Mouse (Mus musculus) embryonic facial prominence, embryonic 13.5 days (tissue): ENCODE data around the gene Rgs6. TPM values are rescaled to one million over a fixed set of nuclear protein-coding genes. Genes with fewer than 3 reads are reported as not detected.

Experiments used
- ATAC-seq: fragments of 200-750 bp; cut with Nextera tagmentation; 2 replicates; pipeline ENCODE4 v1.8.0; 2017; ENCODE audit warnings: low read depth; ENCODE audit not compliant: insufficient number of reproducible peaks, insufficient read depth, low FRiP score, low TSS enrichment
- H3K27ac ChIP-seq: fragments of 300-500 bp; sonication (generic); 2 replicates; pipeline ENCODE4 v1.5.1; 2015; ENCODE audit warnings: moderate library complexity, mild to moderate bottlenecking, inconsistent platforms
- H3K27me3 ChIP-seq: fragments of 300-500 bp; sonication (generic); 2 replicates; pipeline ENCODE4 v1.6.1; 2015; ENCODE audit warnings: mild to moderate bottlenecking, inconsistent platforms
- H3K36me3 ChIP-seq: fragments of 300-500 bp; sonication (generic); 2 replicates; pipeline ENCODE4 v1.6.1; 2015; ENCODE audit warnings: mild to moderate bottlenecking, inconsistent platforms
- H3K4me1 ChIP-seq: fragments of 300-500 bp; sonication (generic); 2 replicates; pipeline ENCODE4 v1.6.1; 2015; ENCODE audit warnings: inconsistent platforms
- H3K4me2 ChIP-seq: fragments of 300-500 bp; sonication (generic); 2 replicates; pipeline ENCODE4 v1.6.1; 2015; ENCODE audit warnings: moderate library complexity, mild to moderate bottlenecking, inconsistent platforms
- H3K4me3 ChIP-seq: fragments of 300-500 bp; sonication (generic); 2 replicates; pipeline ENCODE4 v1.5.1; 2015; ENCODE audit warnings: mild to moderate bottlenecking, inconsistent platforms
- H3K9ac ChIP-seq: fragments of 300-500 bp; sonication (generic); 2 replicates; pipeline ENCODE4 v1.6.1; 2015; ENCODE audit warnings: mild to moderate bottlenecking, inconsistent platforms
- H3K9me3 ChIP-seq: fragments of 300-500 bp; sonication (generic); 2 replicates; pipeline ENCODE4 v1.6.1; 2016; ENCODE audit warnings: inconsistent platforms
- WGBS: fragments of 180-500 bp; shearing (Covaris S2); methylation state at CpG from one replicate; pipeline ENCODE4 v1.1.7; 2015; ENCODE audit warnings: mixed read lengths; 5-methylcytosine and 5-hydroxymethylcytosine counted together
- polyA plus RNA-seq: library from polyadenylated mRNA; unstranded; fragments of >200 nt; fragmentation: Nextera tagmentation; extraction: Ambion mirVana; gene quantifications from 2 replicates; pipeline ENCODE4 v1.2.1, GENCODE M21; 2015

Rgs6 gene
- polyA plus RNA-seq, 1 experiment from 2014 or later: 11.9 TPM

- H3K36me3 ChIP-seq: no peaks in the 10 kb centered on the region
- no peaks in the 10 kb centered on the region for H3K9me3 ChIP-seq
- WGBS: 74% methylated on average over 8 of the region's 8 CpGs
- no peak overlapping the region for H3K4me3 ChIP-seq
- H3K4me2 ChIP-seq: no peak overlapping the region
- no peaks in the 10 kb centered on the region for H3K27me3 ChIP-seq
- ATAC-seq: no peak
- no peak overlapping the region for H3K27ac ChIP-seq
- no peak overlapping the region for H3K9ac ChIP-seq
- H3K4me1 ChIP-seq: peaks cover 11% of the 10 kb centered on the region
Observed at GRCm38 (mm10) chr12:82985300-82985699, 397.2 kb downstream of the Rgs6 start.

- H3K9ac ChIP-seq: no peak overlapping the region
- H3K9me3 ChIP-seq: no peaks in the 10 kb centered on the region
- no peak overlapping the region for H3K4me3 ChIP-seq
- no peaks in the 10 kb centered on the region for H3K27me3 ChIP-seq
- H3K27ac ChIP-seq: no peak overlapping the region
- peaks cover 11% of the 10 kb centered on the region for H3K4me1 ChIP-seq
- 94% methylated on average over 1 of the region's 1 CpGs for WGBS
- H3K4me2 ChIP-seq: no peak overlapping the region
- ATAC-seq: no peak
- H3K36me3 ChIP-seq: no peaks in the 10 kb centered on the region
Observed at GRCm38 (mm10) chr12:82987661-82988060, 399.6 kb downstream of the Rgs6 start.

GRCm38 (mm10) chr12:82993905-82994304 lies 405.8 kb downstream of the Rgs6 start:
- Histone ChIP-seq H3K4me3 (no peak overlapping the region), H3K4me2 (no peak overlapping the region), H3K9me3 (no peaks in the 10 kb centered on the region), H3K27me3 (no peaks in the 10 kb centered on the region), H3K9ac (no peak overlapping the region), H3K27ac (no peak overlapping the region), H3K4me1 (peaks cover 4% of the 10 kb centered on the region; the same call in 1 of the 2 replicates), H3K36me3 (no peaks in the 10 kb centered on the region)
- ATAC-seq: no peak
- 52% methylated on average over 4 of the region's 4 CpGs for WGBS

- Histone ChIP-seq H3K27me3 (no peaks in the 10 kb centered on the region), H3K4me3 (no peak overlapping the region), H3K27ac (no peak overlapping the region), H3K9me3 (no peaks in the 10 kb centered on the region), H3K4me2 (no peak overlapping the region), H3K4me1 (no peaks in the 10 kb centered on the region), H3K36me3 (no peaks in the 10 kb centered on the region), H3K9ac (no peak overlapping the region)
- 45% methylated on average over 4 of the region's 4 CpGs for WGBS
- no peak for ATAC-seq
Observed at GRCm38 (mm10) chr12:82996775-82997174, 408.7 kb downstream of the Rgs6 start.

- no peak for ATAC-seq
- Histone ChIP-seq H3K36me3 (no peaks in the 10 kb centered on the region), H3K4me3 (no peak overlapping the region), H3K27me3 (no peaks in the 10 kb centered on the region), H3K9ac (no peak overlapping the region), H3K27ac (no peak overlapping the region), H3K4me2 (no peak overlapping the region), H3K9me3 (no peaks in the 10 kb centered on the region), H3K4me1 (no peaks in the 10 kb centered on the region)
- 90% methylated on average over 10 of the region's 10 CpGs for WGBS
Observed at GRCm38 (mm10) chr12:82998682-82999332, 410.7 kb downstream of the Rgs6 start.

GRCm38 (mm10) chr12:82999333-83000032 lies 411.4 kb downstream of the Rgs6 start:
- H3K27me3 ChIP-seq: no peaks in the 10 kb centered on the region
- ATAC-seq: no peak
- no peak overlapping the region for H3K4me2 ChIP-seq
- no peak overlapping the region for H3K4me3 ChIP-seq
- H3K36me3 ChIP-seq: no peaks in the 10 kb centered on the region
- H3K9me3 ChIP-seq: no peaks in the 10 kb centered on the region
- H3K4me1 ChIP-seq: no peaks in the 10 kb centered on the region
- 77% methylated on average over 7 of the region's 7 CpGs for WGBS
- no peak overlapping the region for H3K9ac ChIP-seq
- H3K27ac ChIP-seq: no peak overlapping the region

GRCm38 (mm10) chr12:83000033-83000570 lies 412.0 kb downstream of the Rgs6 start:
- no peak for ATAC-seq
- Histone ChIP-seq H3K36me3 (no peaks in the 10 kb centered on the region), H3K4me3 (no peak overlapping the region), H3K9ac (no peak overlapping the region), H3K9me3 (no peaks in the 10 kb centered on the region), H3K27ac (no peak overlapping the region), H3K4me2 (no peak overlapping the region), H3K27me3 (no peaks in the 10 kb centered on the region), H3K4me1 (no peaks in the 10 kb centered on the region)
- WGBS: 89% methylated on average over 11 of the region's 11 CpGs

GRCm38 (mm10) chr12:83000957-83001356 lies 412.9 kb downstream of the Rgs6 start:
- Histone ChIP-seq H3K4me1 (no peaks in the 10 kb centered on the region), H3K9ac (no peak overlapping the region), H3K27ac (no peak overlapping the region), H3K4me3 (no peak overlapping the region), H3K4me2 (no peak overlapping the region), H3K27me3 (no peaks in the 10 kb centered on the region), H3K36me3 (no peaks in the 10 kb centered on the region), H3K9me3 (no peaks in the 10 kb centered on the region)
- no peak for ATAC-seq
- WGBS: 92% methylated on average over 4 of the region's 4 CpGs

GRCm38 (mm10) chr12:83004014-83004682 lies 416.1 kb downstream of the Rgs6 start:
- no peak overlapping the region for H3K9ac ChIP-seq
- no peaks in the 10 kb centered on the region for H3K4me1 ChIP-seq
- no peak overlapping the region for H3K4me2 ChIP-seq
- H3K9me3 ChIP-seq: no peaks in the 10 kb centered on the region
- no peak for ATAC-seq
- H3K36me3 ChIP-seq: no peaks in the 10 kb centered on the region
- no peaks in the 10 kb centered on the region for H3K27me3 ChIP-seq
- H3K27ac ChIP-seq: no peak overlapping the region
- WGBS: 77% methylated on average over 9 of the region's 9 CpGs
- no peak overlapping the region for H3K4me3 ChIP-seq

- H3K36me3 ChIP-seq: no peaks in the 10 kb centered on the region
- no peaks in the 10 kb centered on the region for H3K27me3 ChIP-seq
- no peak overlapping the region for H3K9ac ChIP-seq
- no peak overlapping the region for H3K27ac ChIP-seq
- H3K4me2 ChIP-seq: no peak overlapping the region
- no peak overlapping the region for H3K4me3 ChIP-seq
- ATAC-seq: no peak
- no peaks in the 10 kb centered on the region for H3K4me1 ChIP-seq
- WGBS: 64% methylated on average over 4 of the region's 4 CpGs
- no peaks in the 10 kb centered on the region for H3K9me3 ChIP-seq
Observed at GRCm38 (mm10) chr12:83011056-83011565, 423.0 kb downstream of the Rgs6 start.

- no peaks in the 10 kb centered on the region for H3K9me3 ChIP-seq
- no peaks in the 10 kb centered on the region for H3K36me3 ChIP-seq
- H3K4me3 ChIP-seq: no peak overlapping the region
- WGBS: 73% methylated on average over 4 of the region's 4 CpGs
- no peaks in the 10 kb centered on the region for H3K4me1 ChIP-seq
- H3K9ac ChIP-seq: no peak overlapping the region
- no peak overlapping the region for H3K4me2 ChIP-seq
- H3K27ac ChIP-seq: no peak overlapping the region
- ATAC-seq: no peak
- no peaks in the 10 kb centered on the region; the same call in 1 of the 2 replicates for H3K27me3 ChIP-seq
Observed at GRCm38 (mm10) chr12:83013918-83014691, 426.0 kb downstream of the Rgs6 start.
